Mouse (Mus musculus) CH12.LX (cell line): ENCODE measurements around the gene Ldha. TPM values are rescaled to one million over a fixed set of nuclear protein-coding genes. Genes with fewer than 3 reads are reported as not detected.

Experiments used
- DNase-seq: peaks from one replicate; pipeline ENCODE4 v3.0.0-alpha.2; 2013; ENCODE audit errors: extremely low read depth
- H3K27ac ChIP-seq: 2 replicates; pipeline ENCODE4 v1.5.1; 2012; ENCODE audit warnings: low read depth, mild to moderate bottlenecking, control low read depth, moderate library complexity; ENCODE audit not compliant: insufficient read depth
- H3K27me3 ChIP-seq: replicated peaks from 2 replicates; pipeline ENCODE3; 2012; ENCODE audit warnings: inconsistent platforms
- H3K36me3 ChIP-seq, 2 experiments: replicated peaks in 1 of 2; 2 replicates each; pipeline versions ENCODE3 to v1.6.1; 2012; ENCODE audit warnings: inconsistent platforms in 1 of 2, low read length in 1 of 2, mild to moderate bottlenecking in 1 of 2, mixed read lengths in 1 of 2, moderate library complexity in 1 of 2; ENCODE audit not compliant: control insufficient read depth in 1 of 2, insufficient read depth in 1 of 2
- H3K4me1 ChIP-seq, 2 experiments: 2 replicates each; pipeline ENCODE4 v1.6.1; 2012; ENCODE audit warnings: inconsistent platforms in 1 of 2, moderate library complexity in 1 of 2; ENCODE audit not compliant: insufficient read depth in 2 of 2, control insufficient read depth in 1 of 2
- H3K4me2 ChIP-seq: 2 replicates; pipeline ENCODE4 v1.6.1; 2012; ENCODE audit warnings: low read depth, mild to moderate bottlenecking, control low read depth; ENCODE audit not compliant: poor library complexity, insufficient read depth, severe bottlenecking
- H3K4me3 ChIP-seq, 3 experiments: fragments of 150-350 bp in 1 of 3; sonication (generic) in 1 of 3; replicated peaks in 1 of 3; 2 replicates each; pipeline versions ENCODE3 to v1.5.1; 2011 to 2012; ENCODE audit warnings: low read depth in 2 of 3, low read length in 2 of 3, mild to moderate bottlenecking in 2 of 3, moderate library complexity in 2 of 3, control low read depth in 1 of 3, improper control_type of control experiment in 1 of 3, inconsistent platforms in 1 of 3, mixed read lengths in 1 of 3; ENCODE audit not compliant: poor library complexity in 1 of 3
- H3K79me2 ChIP-seq: replicated peaks from 2 replicates; pipeline ENCODE4 v1.6.1; 2012; ENCODE audit warnings: mild to moderate bottlenecking, moderate library complexity; ENCODE audit not compliant: control insufficient read depth, poor library complexity, insufficient read depth, severe bottlenecking; ENCODE audit errors: extremely low read depth
- H3K9ac ChIP-seq: 2 replicates; pipeline ENCODE4 v1.6.1; 2012; ENCODE audit warnings: low read depth, mild to moderate bottlenecking, control low read depth, moderate library complexity; ENCODE audit not compliant: insufficient read depth
- H3K9me3 ChIP-seq: replicated peaks from 2 replicates; pipeline ENCODE3; 2012; ENCODE audit warnings: low read length, inconsistent platforms, mixed read lengths
- BHLHE40 ChIP-seq: IDR thresholded peaks from 2 replicates; pipeline ENCODE4 v1.6.1; 2011; ENCODE audit warnings: mild to moderate bottlenecking, low read depth, low read length, improper control_type of control experiment
- CHD1 ChIP-seq: IDR thresholded peaks from 2 replicates; pipeline ENCODE4 v1.6.1; 2012; ENCODE audit warnings: low read depth, low read length, improper control_type of control experiment, inconsistent platforms
- E2F4 ChIP-seq: IDR thresholded peaks from 2 replicates; pipeline ENCODE4 v1.6.1; 2011; ENCODE audit warnings: low read depth, low read length, improper control_type of control experiment; ENCODE audit not compliant: insufficient replicate concordance
- EP300 ChIP-seq: IDR thresholded peaks from 2 replicates; pipeline ENCODE4 v1.6.1; 2011; ENCODE audit warnings: low read length, improper control_type of control experiment
- ETS1 ChIP-seq: conservative IDR thresholded peaks from 2 replicates; pipeline ENCODE4 v1.6.1; 2012; ENCODE audit warnings: low read depth, mild to moderate bottlenecking, inconsistent platforms, low read length, improper control_type of control experiment, moderate library complexity
- GABPA ChIP-seq: IDR thresholded peaks from 2 replicates; pipeline ENCODE4 v1.6.1; 2012; ENCODE audit warnings: low read depth, low read length, improper control_type of control experiment, inconsistent platforms; ENCODE audit not compliant: insufficient replicate concordance
- HCFC1 ChIP-seq: IDR thresholded peaks from 2 replicates; pipeline ENCODE4 v1.6.1; 2012; ENCODE audit warnings: low read depth, mild to moderate bottlenecking, inconsistent platforms, low read length, improper control_type of control experiment
- IRF4 ChIP-seq: IDR thresholded peaks from 2 replicates; pipeline ENCODE4 v1.6.1; 2014; ENCODE audit warnings: low read depth, mild to moderate bottlenecking, inconsistent platforms, low read length, improper control_type of control experiment
- JUN ChIP-seq: IDR thresholded peaks from 2 replicates; pipeline ENCODE4 v1.6.1; 2011; ENCODE audit warnings: low read depth, mild to moderate bottlenecking, low read length, improper control_type of control experiment, moderate library complexity; ENCODE audit not compliant: insufficient read depth
- JUND ChIP-seq: conservative IDR thresholded peaks from 2 replicates; pipeline ENCODE4 v1.6.1; 2011; ENCODE audit warnings: low read depth, low read length, improper control_type of control experiment
- MAFK ChIP-seq: IDR thresholded peaks from 2 replicates; pipeline ENCODE4 v1.6.1; 2011; ENCODE audit warnings: low read length, improper control_type of control experiment; ENCODE audit not compliant: insufficient replicate concordance
- MAX ChIP-seq: IDR thresholded peaks from 2 replicates; pipeline ENCODE4 v1.6.1; 2011; ENCODE audit warnings: low read length, improper control_type of control experiment
- MAZ ChIP-seq: IDR thresholded peaks from 2 replicates; pipeline ENCODE4 v1.6.1; 2012; ENCODE audit warnings: low read depth, mild to moderate bottlenecking, inconsistent platforms, low read length, improper control_type of control experiment, moderate library complexity
- MEF2A ChIP-seq: IDR thresholded peaks from 2 replicates; pipeline ENCODE4 v1.6.1; 2014; ENCODE audit warnings: low read depth, mild to moderate bottlenecking, inconsistent platforms, low read length, improper control_type of control experiment, borderline replicate concordance
- MXI1 ChIP-seq: IDR thresholded peaks from 2 replicates; pipeline ENCODE4 v1.6.1; 2011; ENCODE audit warnings: mild to moderate bottlenecking, low read depth, low read length, improper control_type of control experiment
- MYC ChIP-seq: IDR thresholded peaks from 2 replicates; pipeline ENCODE4 v1.6.1; 2011; ENCODE audit warnings: low read depth, mild to moderate bottlenecking, improper control_type of control experiment, low read length
- NRF1 ChIP-seq: IDR thresholded peaks from 2 replicates; pipeline ENCODE4 v1.6.1; 2014; ENCODE audit warnings: low read depth, mild to moderate bottlenecking, inconsistent platforms, low read length, improper control_type of control experiment, moderate library complexity
- POLR2A ChIP-seq: IDR thresholded peaks from 2 replicates; pipeline ENCODE4 v1.6.1; 2011; ENCODE audit warnings: low read depth, mild to moderate bottlenecking, improper control_type of control experiment, low read length
- RAD21 ChIP-seq: IDR thresholded peaks from 2 replicates; pipeline ENCODE4 v1.6.1; 2011; ENCODE audit warnings: low read depth, mild to moderate bottlenecking, low read length, improper control_type of control experiment, moderate library complexity
- RCOR1 ChIP-seq: conservative IDR thresholded peaks from 2 replicates; pipeline ENCODE4 v1.6.1; 2012; ENCODE audit warnings: low read depth, mild to moderate bottlenecking, inconsistent platforms, low read length, improper control_type of control experiment
- SIN3A ChIP-seq: IDR thresholded peaks from 2 replicates; pipeline ENCODE4 v1.6.1; 2012; ENCODE audit warnings: low read length, improper control_type of control experiment, inconsistent platforms
- TBP ChIP-seq: conservative IDR thresholded peaks from 2 replicates; pipeline ENCODE4 v1.6.1; 2011; ENCODE audit warnings: low read depth, low read length, improper control_type of control experiment
- USF1 ChIP-seq: IDR thresholded peaks from 2 replicates; pipeline ENCODE4 v1.6.1; 2014; ENCODE audit warnings: low read depth, mild to moderate bottlenecking, inconsistent platforms, low read length, improper control_type of control experiment
- USF2 ChIP-seq: conservative IDR thresholded peaks from 2 replicates; pipeline ENCODE4 v1.6.1; 2011; ENCODE audit warnings: low read depth, low read length, improper control_type of control experiment
- ZMIZ1 ChIP-seq: IDR thresholded peaks from 2 replicates; pipeline ENCODE4 v1.6.1; 2012; ENCODE audit warnings: low read depth, mild to moderate bottlenecking, inconsistent platforms, low read length, improper control_type of control experiment
- ZNF384 ChIP-seq: IDR thresholded peaks from 2 replicates; pipeline ENCODE4 v1.6.1; 2012; ENCODE audit warnings: low read depth, low read length, improper control_type of control experiment, inconsistent platforms
- dilution Hi-C: fragments of 300-500 bp; cut with MboI; formaldehyde crosslinking; loops from 2 replicates; pipeline ENCODE4 v1.14.3; 2020; ENCODE audit warnings: low sequenced_read_pairs; ENCODE audit not compliant: extremely low pct_unique_long_range_greater_than_20kb, extremely low pct_ligation_motif_present
- in situ Hi-C: fragments of 300-500 bp; cut with MboI; formaldehyde crosslinking; loops from 3 replicates; pipeline ENCODE4 v1.14.3; 2019; ENCODE audit warnings: low sequenced_read_pairs, low pct_ligation_motif_present, low pct_unique_long_range_greater_than_20kb, mixed read lengths
- polyA plus RNA-seq: library from polyadenylated mRNA; unstranded; fragments of >175 nt; gene quantifications from 2 replicates; pipeline ENCODE4 v1.2.1, GENCODE M21; 2012; ENCODE audit warnings: low read depth; ENCODE audit not compliant: insufficient read length
- total RNA-seq, 2 experiments: library from RNA; depleted of rRNA; stranded (reverse); fragments of 300-350 nt in 1 of 2; fragments of >200 nt in 1 of 2; gene quantifications; 2 replicates each; pipeline ENCODE4 v1.2.3; 2012 to 2014

The Ldha gene
- total and polyA plus RNA-seq, 3 experiments, result 970 to 1,555 (median 1,199) TPM

- peaks cover 3 to 23% of the 10 kb centered on the region in 2 experiments for H3K36me3 ChIP-seq
- TF ChIP-seq USF1 (no peak), CHD1 (0 out of 2 replicates have a peak, but pooled peaks have one; percentile 0)
- H3K27me3 ChIP-seq, result no peaks in the 10 kb centered on the region
- H3K27ac ChIP-seq, result peak overlapping the region; percentile 71
- dilution Hi-C loops, result no loop called here
- H3K4me2 ChIP-seq, result peak overlapping the region; percentile 100
- H3K4me1 ChIP-seq, result peaks cover 2 to 26% of the 10 kb centered on the region in 2 experiments; a peak in 2 of 4 replicates
- peak overlapping the region; percentile 89 to 95 (median 94) for H3K4me3 ChIP-seq
- in situ Hi-C loops, result loop anchor here (5.0 kb wide), 1 partner anchor 51 kb away; no protein-coding TSS in a partner anchor
- peak overlapping the region; percentile 72 for H3K9ac ChIP-seq
- H3K9me3 ChIP-seq, result no peaks in the 10 kb centered on the region
- DNase-seq, result no peak
- H3K79me2 ChIP-seq, result peaks cover 47% of the 10 kb centered on the region
Measured at GRCm38 (mm10) chr7:46796206-46796679, 45.0 kb upstream of the Ldha start.

- Histone ChIP-seq H3K4me3 (peak overlapping the region; percentile 89 to 95 (median 94)), H3K36me3 (peaks cover 7 to 29% of the 10 kb centered on the region in 2 experiments), H3K4me1 (peaks cover 2 to 26% of the 10 kb centered on the region in 2 experiments; a peak in 2 of 4 replicates), H3K27ac (no peak overlapping the region)
- in situ Hi-C loops (loop anchor here (5.0 kb wide), 1 partner anchor 51 kb away; no protein-coding TSS in a partner anchor), dilution Hi-C loops (no loop called here)
- DNase-seq, result peak; percentile 42
- TF ChIP-seq HCFC1 (no peak), JUN (no peak), ETS1 (no peak), SIN3A (0 out of 2 replicates have a peak, but pooled peaks have one; percentile 66), EP300 (no peak), MYC (peak; percentile 96), RCOR1 (no peak), E2F4 (no peak), ZNF384 (no peak), RAD21 (no peak), MXI1 (peak; percentile 93), MAX (peak; percentile 89), MAZ (no peak), ZMIZ1 (no peak), NRF1 (no peak), BHLHE40 (peak; percentile 18; the same call in 1 of the 2 replicates), TBP (no peak), MAFK (no peak), CHD1 (no peak), USF2 (no peak), JUND (no peak), IRF4 (no peak), MEF2A (no peak), GABPA (no peak), USF1 (peak; percentile 15; the same call in 1 of the 2 replicates), POLR2A (no peak)
- TF ChIP-seq, all 38 proteins: peak for 6
- Histone ChIP-seq H3K4me2 (peak overlapping the region; percentile 100), H3K9ac (peak overlapping the region; percentile 72), H3K27me3 (no peaks in the 10 kb centered on the region), H3K9me3 (no peaks in the 10 kb centered on the region), H3K79me2 (peaks cover 51% of the 10 kb centered on the region)
Measured at GRCm38 (mm10) chr7:46796779-46797178, 44.5 kb upstream of the Ldha start.
